Mouse (Mus musculus) adrenal gland, adult 8-10 months (tissue): ENCODE results near the gene Sox9. TPM values are rescaled to one million over a fixed set of nuclear protein-coding genes. Genes with fewer than 3 reads are reported as not detected.

ENCODE experiments used
- DNase-seq: peaks from one replicate; pipeline ENCODE4 v3.0.0; 2022
- total RNA-seq, 4 experiments: library from RNA; stranded (reverse); gene quantifications; 2 replicates each; pipeline ENCODE4 v1.2.4; 2022

The Sox9 gene
- 1 to 10 TPM; 1.2 to 3.8 (median 2.5) TPM for total RNA-seq

DNA sequence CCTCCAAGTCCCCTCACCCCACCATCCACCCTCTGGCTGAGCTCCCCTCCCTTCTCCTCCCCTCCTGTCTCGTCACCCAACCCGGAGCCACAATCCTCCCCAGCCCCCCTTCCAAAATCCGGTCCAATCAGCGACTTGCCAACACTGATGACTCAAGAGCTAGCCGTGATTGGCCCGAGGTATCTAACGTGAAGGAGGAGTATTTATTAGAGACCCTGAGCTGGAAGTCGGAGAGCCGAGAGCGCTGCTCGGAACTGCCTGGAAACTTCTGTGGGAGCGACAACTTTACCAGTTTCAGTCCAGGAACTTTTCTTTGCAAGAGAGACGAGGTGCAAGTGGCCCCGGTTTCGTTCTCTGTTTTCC lies at the start of gene Sox9:
Sox9 (plus strand) TSS at position 231 of the 363 bp plus-strand sequence.
- DNase-seq = peak; percentile 88

DNA sequence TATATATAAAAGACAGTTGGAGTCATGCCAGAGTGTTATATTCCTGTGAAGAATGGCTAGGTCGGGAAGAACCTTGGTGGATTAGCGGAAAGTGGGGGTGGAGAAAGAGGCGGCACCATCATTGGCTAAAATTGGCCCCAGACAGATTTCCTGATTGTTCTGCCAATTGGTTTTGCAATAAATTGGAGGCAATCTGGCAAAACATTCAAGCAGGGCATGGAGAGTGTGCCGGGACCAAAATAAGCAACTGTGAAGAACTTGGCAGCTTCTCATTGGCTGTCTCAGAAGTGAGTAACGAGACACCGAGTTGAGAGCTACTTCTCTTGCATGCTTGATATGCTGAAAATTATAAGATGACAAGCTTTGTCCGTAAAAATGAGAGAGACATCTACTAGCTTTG lies 49.6 kb upstream of the Sox9 start:
- DNase-seq = peak; percentile 6

GRCm38 (mm10) chr11:112737071-112737470 lies 45.0 kb upstream of the Sox9 start:
- DNase-seq = no peak

- DNase-seq = no peak
Observed at GRCm38 (mm10) chr11:112739681-112740080, 42.3 kb upstream of the Sox9 start.

GRCm38 (mm10) chr11:112756516-112756915 lies 25.5 kb upstream of the Sox9 start:
- DNase-seq = no peak

DNA sequence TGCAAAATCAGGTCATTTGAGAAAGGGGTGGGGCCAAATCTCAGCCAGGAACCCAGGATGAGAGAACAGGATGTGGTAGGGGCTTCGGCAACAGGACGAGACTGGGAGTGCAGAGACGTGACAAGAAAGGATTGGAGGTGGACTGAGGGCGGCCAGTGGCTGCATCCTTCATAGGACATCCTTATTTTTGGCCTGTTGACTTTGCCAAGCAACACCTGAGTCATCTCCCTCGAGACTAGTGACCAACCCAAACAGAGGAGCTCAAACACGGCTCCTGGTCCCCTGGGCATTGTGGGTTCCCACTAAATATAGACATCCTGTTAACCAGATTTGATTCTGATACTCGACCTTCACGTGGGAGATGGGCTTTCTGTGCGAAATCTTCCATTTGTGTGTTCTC lies 24.0 kb upstream of the Sox9 start:
- DNase-seq = no peak

DNA sequence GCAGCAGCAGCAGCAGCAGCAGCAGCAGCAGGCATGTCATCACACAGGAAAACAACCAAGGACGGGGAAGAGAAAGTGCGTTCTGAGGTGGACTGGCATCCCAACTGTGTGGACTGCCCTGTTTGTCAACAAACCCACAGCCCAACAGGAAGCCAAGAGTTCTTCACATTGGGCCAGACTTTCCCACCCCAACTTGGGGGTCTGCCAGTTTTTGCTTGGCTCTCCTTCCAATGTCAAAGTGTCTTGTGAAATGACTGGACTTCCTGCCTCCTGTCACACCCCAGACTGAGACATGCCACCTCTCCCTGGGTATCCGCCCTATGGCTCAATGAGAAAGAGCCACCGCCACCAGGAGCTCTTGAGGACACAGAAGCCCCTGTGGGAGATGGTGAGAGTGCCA lies 15.1 kb upstream of the Sox9 start:
- DNase-seq = no peak

DNA sequence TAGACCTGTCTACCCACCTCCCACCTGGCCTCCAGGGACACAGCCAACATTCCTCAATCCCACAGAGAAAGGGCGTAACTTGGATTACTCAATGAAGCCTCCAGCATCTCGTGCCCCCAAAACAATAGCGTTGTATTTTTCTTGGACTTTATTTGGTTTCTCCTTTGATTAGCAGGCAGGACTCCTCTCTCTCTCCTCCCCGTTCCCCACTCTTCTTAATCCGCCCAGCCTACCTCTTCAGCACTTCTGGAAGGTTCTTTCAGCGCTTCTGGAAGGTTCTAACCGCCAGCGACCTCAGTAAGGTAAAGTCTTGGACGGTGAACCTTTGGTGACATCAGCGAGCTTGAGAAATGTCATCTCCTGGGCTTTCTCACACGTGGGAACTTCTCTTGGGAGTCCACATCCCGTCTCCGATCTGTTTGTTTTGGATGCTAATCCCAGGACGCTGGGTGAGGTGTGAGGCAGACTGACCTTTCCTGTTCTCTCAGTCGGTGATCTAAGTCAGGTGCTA lies 14.4 kb upstream of the Sox9 start:
- no peak for DNase-seq

- DNase-seq = no peak
Observed at GRCm38 (mm10) chr11:112772791-112773355, 9.2 kb upstream of the Sox9 start.

DNA sequence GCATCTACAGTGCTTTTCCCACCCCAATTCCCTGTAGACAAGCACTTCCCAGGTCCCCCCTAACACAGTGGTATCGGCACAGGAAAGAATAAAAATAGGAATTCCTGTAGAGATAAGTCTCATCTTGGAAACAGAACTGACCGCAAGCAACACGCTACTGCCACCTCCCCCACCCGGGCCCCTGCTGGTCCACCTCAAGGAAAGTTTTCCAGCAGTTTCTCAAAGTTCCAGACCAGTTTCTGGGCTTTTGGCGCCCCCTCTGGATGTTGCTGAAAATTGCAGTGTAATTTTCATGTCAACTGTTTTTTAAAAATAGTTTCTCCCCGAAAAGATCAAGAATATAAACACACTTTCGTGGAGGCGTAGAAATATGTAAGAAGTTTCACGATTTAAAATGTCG lies 2.3 kb upstream of the Sox9 start:
- DNase-seq = no peak

- DNase-seq = no peak
Observed at GRCm38 (mm10) chr11:112780394-112780920, 1.6 kb upstream of the Sox9 start.

- no peak for DNase-seq
Observed at GRCm38 (mm10) chr11:112781035-112781911, 751 bp upstream of the Sox9 start.

DNA sequence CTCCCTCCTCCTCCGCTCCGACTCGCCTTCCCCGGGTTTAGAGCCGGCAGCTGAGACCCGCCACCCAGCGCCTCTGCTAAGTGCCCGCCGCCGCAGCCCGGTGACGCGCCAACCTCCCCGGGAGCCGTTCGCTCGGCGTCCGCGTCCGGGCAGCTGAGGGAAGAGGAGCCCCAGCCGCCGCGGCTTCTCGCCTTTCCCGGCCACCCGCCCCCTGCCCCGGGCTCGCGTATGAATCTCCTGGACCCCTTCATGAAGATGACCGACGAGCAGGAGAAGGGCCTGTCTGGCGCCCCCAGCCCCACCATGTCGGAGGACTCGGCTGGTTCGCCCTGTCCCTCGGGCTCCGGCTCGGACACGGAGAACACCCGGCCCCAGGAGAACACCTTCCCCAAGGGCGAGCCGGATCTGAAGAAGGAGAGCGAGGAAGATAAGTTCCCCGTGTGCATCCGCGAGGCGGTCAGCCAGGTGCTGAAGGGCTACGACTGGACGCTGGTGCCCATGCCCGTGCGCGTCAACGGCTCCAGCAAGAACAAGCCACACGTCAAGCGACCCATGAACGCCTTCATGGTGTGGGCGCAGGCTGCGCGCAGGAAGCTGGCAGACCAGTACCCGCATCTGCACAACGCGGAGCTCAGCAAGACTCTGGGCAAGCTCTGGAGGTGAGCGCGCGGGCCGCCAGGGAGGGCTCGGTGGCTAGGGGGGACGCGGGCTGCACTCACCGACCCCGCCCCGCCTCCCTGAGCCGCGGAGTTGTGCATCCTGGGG lies 515 bp downstream of the Sox9 start:
- peak; percentile 14 for DNase-seq

- DNase-seq = no peak
Observed at GRCm38 (mm10) chr11:112783401-112784346, 1.6 kb downstream of the Sox9 start.

GRCm38 (mm10) chr11:112784347-112784902 lies 2.4 kb downstream of the Sox9 start:
- no peak for DNase-seq

GRCm38 (mm10) chr11:112784903-112785381 lies 2.9 kb downstream of the Sox9 start:
- no peak for DNase-seq

GRCm38 (mm10) chr11:112785581-112785980 lies 3.6 kb downstream of the Sox9 start:
- DNase-seq = no peak

DNA sequence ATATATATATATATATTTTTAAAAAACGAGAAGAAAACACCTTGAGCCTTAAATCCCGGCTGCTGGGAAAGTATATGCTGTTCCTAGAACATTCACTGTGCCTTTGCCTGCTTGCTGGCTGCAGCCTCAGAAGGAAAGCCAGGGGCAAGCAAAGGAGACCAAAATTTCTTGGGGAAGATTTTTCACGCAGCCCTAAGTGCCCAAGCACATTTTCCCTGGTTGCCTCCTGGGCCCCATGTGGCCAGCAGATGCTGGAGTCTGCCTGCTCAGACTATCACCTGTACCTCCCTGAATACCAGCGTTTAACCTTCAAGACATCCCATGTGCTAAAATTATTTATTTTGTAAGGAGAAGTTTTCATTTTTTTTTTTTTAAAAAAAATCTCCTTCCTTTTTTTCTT lies 4.4 kb downstream of the Sox9 start:
- DNase-seq = no peak

- no peak for DNase-seq
Observed at GRCm38 (mm10) chr11:112788296-112788695, 6.3 kb downstream of the Sox9 start.

DNA sequence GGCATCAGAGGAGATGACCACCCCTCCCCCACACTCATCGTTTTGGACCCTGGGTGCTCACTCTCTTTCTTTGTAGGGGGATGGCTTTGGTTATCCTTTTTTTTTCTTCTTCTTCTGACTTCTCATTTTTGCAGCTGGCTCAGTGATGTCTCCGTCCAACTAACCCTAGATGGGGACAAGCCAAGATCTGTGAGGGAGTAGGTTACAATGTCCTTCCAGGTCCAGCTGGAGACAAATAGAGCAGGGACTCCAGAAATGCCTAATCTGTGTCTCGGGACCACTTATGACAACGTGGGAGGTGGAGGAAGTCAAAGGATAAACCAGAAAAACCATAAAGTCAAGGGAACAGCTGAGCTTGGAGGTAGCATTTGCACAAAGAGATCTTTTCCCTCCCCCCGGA lies 14.4 kb downstream of the Sox9 start:
- DNase-seq = no peak

DNA sequence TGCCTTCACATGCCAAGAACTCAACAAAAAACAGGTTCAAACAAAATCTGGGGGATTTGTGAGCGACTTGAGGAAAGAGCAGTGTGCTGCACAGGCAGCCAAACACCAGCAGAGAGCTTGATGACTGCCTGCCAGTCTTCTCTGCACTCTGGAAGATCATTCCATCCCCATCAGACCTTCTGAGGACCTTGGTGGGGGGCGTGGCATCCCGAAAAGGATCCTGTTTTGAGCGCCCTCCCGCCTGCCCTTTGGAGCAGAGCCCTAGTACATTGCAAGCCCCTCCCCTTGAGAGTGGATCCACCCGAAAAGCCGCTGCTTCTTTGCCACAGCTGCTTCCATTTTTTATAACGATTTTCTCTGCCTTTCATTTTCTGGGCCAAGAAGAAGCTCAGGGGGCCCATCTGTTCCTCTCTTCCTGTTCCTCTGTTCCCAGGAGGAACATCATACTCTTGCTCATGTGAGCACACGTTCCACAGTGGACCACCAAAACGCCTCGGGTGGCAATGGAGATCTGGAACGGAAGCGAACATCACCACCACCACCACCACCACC lies 16.9 kb downstream of the Sox9 start:
- DNase-seq = no peak
